Mouse (Mus musculus) macrophage (primary cell): ENCODE data around the gene Gtf2ird1. TPM values are rescaled to one million over a fixed set of nuclear protein-coding genes. Genes with fewer than 3 reads are reported as not detected.

Experiments used
- H3K27ac ChIP-seq: fragments of 350-480 bp; formaldehyde crosslinking; 2 replicates; pipeline ENCODE4 v1.9.0; 2021
- H3K36me3 ChIP-seq: fragments of 350-480 bp; formaldehyde crosslinking; 2 replicates; pipeline ENCODE4 v1.9.0; 2021; ENCODE audit errors: inconsistent target
- H3K4me3 ChIP-seq: fragments of 350-480 bp; formaldehyde crosslinking; 2 replicates; pipeline ENCODE4 v1.9.0; 2021; ENCODE audit errors: inconsistent target
- H3K79me2 ChIP-seq: fragments of 350-480 bp; formaldehyde crosslinking; 2 replicates; pipeline ENCODE4 v1.9.0; 2021; ENCODE audit errors: inconsistent target
- WGBS: methylation state at CpG from one replicate; pipeline ENCODE4 v1.1.7; 2026; ENCODE audit warnings: inconsistent platforms; ENCODE audit not compliant: missing documents; 5-methylcytosine and 5-hydroxymethylcytosine counted together
- polyA plus RNA-seq: library from polyadenylated mRNA; stranded (reverse); fragments of 250-400 nt; gene quantifications from 3 replicates; pipeline ENCODE4 v1.2.4, GENCODE M21; 2018; ENCODE audit warnings: inconsistent platforms

The Gtf2ird1 gene
- polyA plus RNA-seq, 1 experiment from 2014 or later: 12.1 TPM

- WGBS: 96% methylated on average over 7 of the region's 7 CpGs
- Histone ChIP-seq H3K36me3 (no peaks in the 10 kb centered on the region), H3K79me2 (no peaks in the 10 kb centered on the region), H3K27ac (no peak overlapping the region), H3K4me3 (no peak overlapping the region)
These were observed 12.0 kb downstream of the Gtf2ird1 start for GRCm38 (mm10) chr5:134444473-134444872.

- 100% methylated on average over 3 of the region's 3 CpGs for WGBS
These were observed 14.4 kb downstream of the Gtf2ird1 start for GRCm38 (mm10) chr5:134442066-134442465.

DNA sequence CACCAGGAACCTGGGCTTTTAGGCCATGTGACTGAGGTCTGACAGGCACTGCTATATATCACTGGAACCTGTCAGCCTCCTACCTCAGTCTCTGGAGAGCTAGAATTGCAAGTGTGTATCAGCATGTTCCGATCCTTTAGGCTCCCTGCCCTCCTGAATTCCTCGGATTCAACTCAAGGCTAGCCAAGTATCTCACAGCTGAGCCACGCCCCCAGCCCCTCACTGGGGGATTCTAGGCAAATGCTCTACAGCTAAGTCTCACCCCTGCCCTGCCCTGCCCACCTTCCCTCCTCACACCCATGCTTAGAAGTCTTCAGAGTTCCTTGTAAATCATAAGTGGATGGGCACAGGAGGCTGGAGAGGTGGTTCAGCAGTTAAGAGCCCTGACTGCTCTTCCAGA, 15.4 kb downstream of the Gtf2ird1 start:
- Histone ChIP-seq H3K27ac (no peak overlapping the region), H3K36me3 (no peaks in the 10 kb centered on the region), H3K4me3 (no peak overlapping the region), H3K79me2 (no peaks in the 10 kb centered on the region)
- WGBS: 88% methylated on average over 3 of the region's 3 CpGs

More at GRCm38 (mm10) chr5:134442066-134442465, 14.4 kb downstream of the Gtf2ird1 start:
- H3K36me3 ChIP-seq: no peaks in the 10 kb centered on the region
- H3K4me3 ChIP-seq: no peak overlapping the region
- no peak overlapping the region for H3K27ac ChIP-seq
- no peaks in the 10 kb centered on the region for H3K79me2 ChIP-seq

DNA sequence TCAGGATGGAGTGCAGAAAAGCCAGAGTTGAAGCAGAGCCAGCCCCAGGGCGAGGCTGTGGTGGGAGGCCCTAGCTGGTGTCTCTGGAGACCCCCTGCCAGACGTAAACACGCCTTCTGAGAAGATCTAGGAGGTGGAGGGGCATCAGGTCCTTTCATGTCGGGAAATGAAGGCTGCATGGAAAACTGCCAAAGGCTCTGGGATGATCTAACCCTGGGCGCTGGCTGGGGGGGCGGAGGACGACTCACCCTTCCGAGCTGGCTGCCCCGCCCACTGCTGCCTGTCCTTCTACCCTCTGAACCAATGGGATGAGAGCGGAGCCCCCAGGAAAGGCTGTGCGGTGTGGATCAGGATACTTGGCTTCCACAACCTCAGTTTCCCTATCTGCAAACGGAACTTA, 16.4 kb downstream of the Gtf2ird1 start:
- Histone ChIP-seq H3K4me3 (no peak overlapping the region), H3K36me3 (no peaks in the 10 kb centered on the region), H3K79me2 (no peaks in the 10 kb centered on the region), H3K27ac (no peak overlapping the region)
- 93% methylated on average over 12 of the region's 12 CpGs for WGBS

DNA sequence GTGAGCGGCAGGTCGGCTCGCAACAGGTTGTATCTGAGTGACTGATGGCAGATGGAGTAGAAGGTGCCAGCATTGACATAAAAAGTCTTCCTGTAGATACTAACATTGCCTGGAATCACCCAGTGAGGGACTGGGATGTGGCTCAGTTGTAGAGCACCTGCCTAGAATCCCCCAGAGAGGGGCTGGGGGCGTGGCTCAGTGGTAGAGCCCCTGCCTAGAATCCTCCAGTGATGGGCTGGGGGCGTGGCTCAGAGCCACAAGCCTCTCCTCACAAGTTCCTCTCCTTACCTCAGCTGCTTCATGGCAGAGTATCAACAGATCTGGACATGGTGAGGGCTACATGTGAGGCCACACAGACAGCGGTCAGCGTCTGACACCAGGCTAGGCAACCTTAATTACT, 17.0 kb downstream of the Gtf2ird1 start:
- Histone ChIP-seq H3K27ac (no peak overlapping the region), H3K79me2 (no peaks in the 10 kb centered on the region), H3K4me3 (no peak overlapping the region), H3K36me3 (no peaks in the 10 kb centered on the region)
- WGBS: 96% methylated on average over 7 of the region's 7 CpGs

GRCm38 (mm10) chr5:134438676-134439425, 17.7 kb downstream of the Gtf2ird1 start:
- H3K4me3 ChIP-seq: no peak overlapping the region
- WGBS: 92% methylated on average over 6 of the region's 6 CpGs
- H3K36me3 ChIP-seq: no peaks in the 10 kb centered on the region

GRCm38 (mm10) chr5:134437459-134437827, 19.1 kb downstream of the Gtf2ird1 start:
- H3K4me3 ChIP-seq: no peak overlapping the region
- no peaks in the 10 kb centered on the region for H3K36me3 ChIP-seq
- 51% methylated on average over 14 of the region's 14 CpGs for WGBS
- no peaks in the 10 kb centered on the region for H3K79me2 ChIP-seq
- no peak overlapping the region for H3K27ac ChIP-seq

More at GRCm38 (mm10) chr5:134438676-134439425, 17.7 kb downstream of the Gtf2ird1 start:
- Histone ChIP-seq H3K79me2 (no peaks in the 10 kb centered on the region), H3K27ac (no peak overlapping the region)

DNA sequence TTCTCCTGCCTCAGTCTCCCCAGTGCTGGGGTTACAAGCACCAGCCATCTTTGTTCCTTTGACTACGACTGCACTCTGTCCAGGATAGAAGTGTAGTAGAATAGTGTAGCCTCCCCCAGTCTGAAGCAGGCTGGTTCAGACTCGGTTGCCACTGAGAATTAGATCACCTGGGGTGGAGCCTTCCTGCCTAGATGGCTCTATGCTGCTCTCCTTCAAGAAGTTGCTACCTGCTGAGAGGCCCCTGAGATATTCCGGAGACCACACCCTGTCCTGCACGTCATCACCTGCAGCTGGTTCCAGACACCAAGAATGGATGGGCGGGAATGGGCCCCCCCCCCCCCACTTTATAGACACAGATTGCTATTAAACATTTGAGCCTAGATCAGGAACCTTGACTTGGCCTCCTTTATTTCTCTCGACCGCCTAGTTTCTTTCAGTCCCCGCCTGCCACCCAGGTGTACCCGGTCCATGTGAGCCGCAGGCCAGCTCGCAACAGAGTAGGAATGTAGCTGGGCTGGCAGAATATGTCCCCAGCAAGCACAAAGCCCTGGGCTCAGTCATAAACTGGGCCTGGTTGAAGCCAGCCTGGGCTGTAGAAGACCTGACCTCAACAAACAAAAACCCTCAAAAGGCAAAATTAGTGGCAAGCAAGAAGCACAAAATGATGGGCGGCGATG, 19.6 kb downstream of the Gtf2ird1 start:
- whole genome bisulfite sequencing: 93% methylated on average over 13 of the region's 13 CpGs
- H3K79me2 ChIP-seq: no peaks in the 10 kb centered on the region
- H3K36me3 ChIP-seq: no peaks in the 10 kb centered on the region
- no peak overlapping the region for H3K4me3 ChIP-seq
- no peak overlapping the region for H3K27ac ChIP-seq

GRCm38 (mm10) chr5:134435836-134436331, 20.6 kb downstream of the Gtf2ird1 start:
- H3K36me3 ChIP-seq: no peaks in the 10 kb centered on the region
- H3K4me3 ChIP-seq: no peak overlapping the region
- WGBS: 90% methylated on average over 12 of the region's 12 CpGs
- H3K27ac ChIP-seq: no peak overlapping the region
- no peaks in the 10 kb centered on the region for H3K79me2 ChIP-seq

DNA sequence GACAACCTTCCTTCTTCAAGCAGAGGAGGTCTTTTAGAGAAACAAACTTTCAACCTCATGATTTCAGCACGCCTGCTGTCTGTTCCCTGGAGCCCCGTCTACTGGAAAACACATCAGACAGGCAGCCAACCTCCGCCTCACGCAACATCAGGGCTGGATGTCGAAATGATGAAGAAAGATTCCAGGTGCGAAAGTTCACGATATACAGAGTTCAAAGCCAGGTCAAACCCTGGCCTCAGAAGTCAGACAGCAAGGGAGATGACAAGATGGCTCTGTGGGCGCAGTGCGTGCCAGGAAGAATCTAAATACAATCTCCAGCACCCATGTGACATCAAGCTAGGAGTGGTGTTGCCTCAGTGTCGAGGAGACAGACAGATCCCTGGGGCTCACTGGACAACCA, 23.4 kb downstream of the Gtf2ird1 start:
- H3K4me3 ChIP-seq: no peak overlapping the region
- no peaks in the 10 kb centered on the region for H3K36me3 ChIP-seq
- no peaks in the 10 kb centered on the region for H3K79me2 ChIP-seq
- WGBS: 66% methylated on average over 10 of the region's 10 CpGs
- H3K27ac ChIP-seq: no peak overlapping the region

GRCm38 (mm10) chr5:134430087-134430486, 26.4 kb downstream of the Gtf2ird1 start:
- Histone ChIP-seq H3K79me2 (no peaks in the 10 kb centered on the region), H3K36me3 (no peaks in the 10 kb centered on the region), H3K27ac (no peak overlapping the region), H3K4me3 (no peak overlapping the region)
- WGBS: 92% methylated on average over 4 of the region's 4 CpGs

GRCm38 (mm10) chr5:134427664-134428063, 28.9 kb downstream of the Gtf2ird1 start:
- H3K36me3 ChIP-seq: no peaks in the 10 kb centered on the region
- no peak overlapping the region for H3K27ac ChIP-seq
- WGBS: 94% methylated on average over 9 of the region's 9 CpGs

DNA sequence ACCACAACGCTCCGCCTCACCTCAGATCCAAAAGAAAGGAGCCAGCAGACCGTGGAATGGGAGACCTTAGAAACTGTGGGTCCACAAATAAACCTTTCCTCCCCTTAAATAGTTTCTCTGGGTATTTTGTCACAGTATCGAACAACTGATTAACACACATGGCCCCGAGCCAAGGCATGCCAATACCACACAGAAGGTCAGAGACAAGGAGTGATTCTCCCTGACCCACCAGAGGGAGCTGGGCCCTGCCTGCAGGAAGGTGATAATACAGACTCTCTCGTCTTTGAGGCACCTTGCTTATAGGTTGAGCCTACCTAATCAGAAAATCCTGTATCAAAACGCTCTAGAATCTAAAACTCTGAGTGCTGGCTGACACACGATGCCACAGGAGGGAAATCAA, 30.9 kb downstream of the Gtf2ird1 start:
- H3K4me3 ChIP-seq: no peak overlapping the region
- H3K79me2 ChIP-seq: no peaks in the 10 kb centered on the region
- no peaks in the 10 kb centered on the region for H3K36me3 ChIP-seq
- no peak overlapping the region for H3K27ac ChIP-seq
- 98% methylated on average over 8 of the region's 8 CpGs for WGBS

More at GRCm38 (mm10) chr5:134427664-134428063, 28.9 kb downstream of the Gtf2ird1 start:
- H3K79me2 ChIP-seq: no peaks in the 10 kb centered on the region
- no peak overlapping the region for H3K4me3 ChIP-seq

- Histone ChIP-seq H3K4me3 (no peak overlapping the region), H3K27ac (no peak overlapping the region), H3K79me2 (no peaks in the 10 kb centered on the region), H3K36me3 (no peaks in the 10 kb centered on the region)
- 96% methylated on average over 5 of the region's 5 CpGs for WGBS
These were observed 32.6 kb downstream of the Gtf2ird1 start for GRCm38 (mm10) chr5:134423930-134424329.

DNA sequence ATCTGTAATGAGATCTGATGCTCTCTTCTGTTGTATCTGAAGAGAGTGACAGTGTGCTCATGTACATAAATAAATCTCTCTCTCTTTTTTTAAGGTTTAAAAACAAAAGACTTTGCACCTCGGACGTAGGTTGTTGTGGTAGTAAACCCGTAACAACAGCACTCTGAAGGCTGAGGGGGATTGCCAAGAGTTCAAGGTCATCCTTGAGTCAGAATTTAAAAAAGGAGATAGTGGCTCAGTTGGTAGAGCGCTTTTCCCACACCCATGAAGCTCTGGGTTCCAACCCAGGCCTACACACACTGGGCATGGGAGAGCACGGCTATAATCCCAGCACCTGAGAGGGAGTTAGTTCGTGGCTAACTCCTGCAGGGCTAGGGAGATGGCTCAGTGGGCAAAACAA, 33.1 kb downstream of the Gtf2ird1 start:
- Histone ChIP-seq H3K79me2 (no peaks in the 10 kb centered on the region), H3K27ac (no peak overlapping the region)
- WGBS: 99% methylated on average over 6 of the region's 6 CpGs

More for the DNA sequence above, 33.1 kb downstream of the Gtf2ird1 start:
- H3K36me3 ChIP-seq: no peaks in the 10 kb centered on the region
- H3K4me3 ChIP-seq: no peak overlapping the region
